Mouse (Mus musculus): Measurements from ENCODE around the gene Rimbp2. TPM values are rescaled to one million over a fixed set of nuclear protein-coding genes. Genes with fewer than 3 reads are reported as not detected.

Gene Rimbp2
- total and polyA plus RNA-seq, 3 experiments = not detected

GRCm38 (mm10) chr5:128769026-128769631 lies 184.2 kb downstream of the Rimbp2 start:
- no peaks in the 10 kb centered on the region for H3K79me2 ChIP-seq (replicated peaks; ENCODE audit: control insufficient read depth, extremely low read depth, insufficient read depth, poor library complexity, severe bottlenecking)
- H3K4me3 ChIP-seq (replicated peaks in 1 of 3; ENCODE audit: low read depth in 2 of 3, low read length in 2 of 3, poor library complexity in 1 of 3) = no peak overlapping the region
- DNase-seq (ENCODE audit: extremely low read depth) = no peak
- peaks cover 66% of the 10 kb centered on the region for H3K9me3 ChIP-seq (replicated peaks; ENCODE audit: low read length)
- TF ChIP-seq MAZ (IDR thresholded peaks at IDR 0.05; ENCODE audit: low read depth, low read length) = no peak
- TF ChIP-seq MAX (IDR thresholded peaks at IDR 0.05; ENCODE audit: low read length) = no peak
- TF ChIP-seq E2F4 (IDR thresholded peaks at IDR 0.05; ENCODE audit: insufficient replicate concordance, low read depth, low read length) = no peak
- no peak for TF ChIP-seq ETS1 (conservative IDR thresholded peaks at IDR 0.05; ENCODE audit: low read depth, low read length)
- in situ Hi-C loops (cut with MboI; ENCODE audit: low pct_ligation_motif_present, low pct_unique_long_range_greater_than_20kb, low sequenced_read_pairs) = no loop called here
- H3K27ac ChIP-seq (ENCODE audit: insufficient read depth, low read depth) = no peak overlapping the region
- H3K4me1 ChIP-seq (ENCODE audit: control insufficient read depth in 1 of 2, insufficient read depth in 2 of 2) = no peaks in the 10 kb centered on the region
- H3K9ac ChIP-seq (ENCODE audit: insufficient read depth, low read depth) = no peak overlapping the region
- H3K36me3 ChIP-seq (replicated peaks in 1 of 2; ENCODE audit: control insufficient read depth in 1 of 2, insufficient read depth in 1 of 2, low read length in 1 of 2) = no peaks in the 10 kb centered on the region
- dilution Hi-C loops (cut with MboI; ENCODE audit: extremely low pct_ligation_motif_present, extremely low pct_unique_long_range_greater_than_20kb, low sequenced_read_pairs) = no loop called here
- H3K4me2 ChIP-seq (ENCODE audit: insufficient read depth, low read depth, poor library complexity, severe bottlenecking) = no peak overlapping the region
- no peaks in the 10 kb centered on the region for H3K27me3 ChIP-seq (replicated peaks)

- H3K27me3 ChIP-seq (replicated peaks) = no peaks in the 10 kb centered on the region
- H3K9ac ChIP-seq (ENCODE audit: insufficient read depth, low read depth) = no peak overlapping the region
- H3K79me2 ChIP-seq (replicated peaks; ENCODE audit: control insufficient read depth, extremely low read depth, insufficient read depth, poor library complexity, severe bottlenecking) = no peaks in the 10 kb centered on the region
- H3K4me3 ChIP-seq (replicated peaks in 1 of 3; ENCODE audit: low read depth in 2 of 3, low read length in 2 of 3, poor library complexity in 1 of 3) = no peak overlapping the region
- in situ Hi-C loops (cut with MboI; ENCODE audit: low pct_ligation_motif_present, low pct_unique_long_range_greater_than_20kb, low sequenced_read_pairs) (no loop called here), dilution Hi-C loops (cut with MboI; ENCODE audit: extremely low pct_ligation_motif_present, extremely low pct_unique_long_range_greater_than_20kb, low sequenced_read_pairs) (no loop called here)
- no peaks in the 10 kb centered on the region for H3K4me1 ChIP-seq (ENCODE audit: control insufficient read depth in 1 of 2, insufficient read depth in 2 of 2)
- no peaks in the 10 kb centered on the region for H3K36me3 ChIP-seq (replicated peaks in 1 of 2; ENCODE audit: control insufficient read depth in 1 of 2, insufficient read depth in 1 of 2, low read length in 1 of 2)
- no peak for DNase-seq (ENCODE audit: extremely low read depth)
- TF ChIP-seq NELFE (IDR thresholded peaks at IDR 0.05; ENCODE audit: low read depth, low read length) = no peak
- no peak for TF ChIP-seq ELF1 (IDR thresholded peaks at IDR 0.05; ENCODE audit: low read depth, low read length)
- no peak for TF ChIP-seq BHLHE40 (IDR thresholded peaks at IDR 0.05; ENCODE audit: low read depth, low read length)
- no peak for TF ChIP-seq MAX (IDR thresholded peaks at IDR 0.05; ENCODE audit: low read length)
- TF ChIP-seq HCFC1 (IDR thresholded peaks at IDR 0.05; ENCODE audit: low read depth, low read length) = no peak
- no peak for TF ChIP-seq USF1 (IDR thresholded peaks at IDR 0.05; ENCODE audit: low read depth, low read length)
- TF ChIP-seq SMC3 (IDR thresholded peaks at IDR 0.05; ENCODE audit: low read depth, low read length) = no peak
- no peak for TF ChIP-seq ZMIZ1 (IDR thresholded peaks at IDR 0.05; ENCODE audit: low read depth, low read length)
- TF ChIP-seq ZNF384 (IDR thresholded peaks at IDR 0.05; ENCODE audit: low read depth, low read length) = no peak
- TF ChIP-seq TBP (conservative IDR thresholded peaks at IDR 0.05; ENCODE audit: low read depth, low read length) = no peak
- TF ChIP-seq GABPA (IDR thresholded peaks at IDR 0.05; ENCODE audit: insufficient replicate concordance, low read depth, low read length) = no peak
- no peak for TF ChIP-seq ETS1 (conservative IDR thresholded peaks at IDR 0.05; ENCODE audit: low read depth, low read length)
- no peak for TF ChIP-seq CHD1 (IDR thresholded peaks at IDR 0.05; ENCODE audit: low read depth, low read length)
- no peak for TF ChIP-seq IRF4 (IDR thresholded peaks at IDR 0.05; ENCODE audit: low read depth, low read length)
- TF ChIP-seq JUN (IDR thresholded peaks at IDR 0.05; ENCODE audit: insufficient read depth, low read depth, low read length) = no peak
- no peak for TF ChIP-seq MYC (IDR thresholded peaks at IDR 0.05; ENCODE audit: low read depth, low read length)
- no peak for TF ChIP-seq RCOR1 (conservative IDR thresholded peaks at IDR 0.05; ENCODE audit: low read depth, low read length)
- H3K4me2 ChIP-seq (ENCODE audit: insufficient read depth, low read depth, poor library complexity, severe bottlenecking) = no peak overlapping the region
- H3K9me3 ChIP-seq (replicated peaks; ENCODE audit: low read length) = peaks cover 87% of the 10 kb centered on the region
- H3K27ac ChIP-seq (ENCODE audit: insufficient read depth, low read depth) = no peak overlapping the region
These were observed 192.2 kb downstream of the Rimbp2 start for GRCm38 (mm10) chr5:128761118-128761517.
